Mouse (Mus musculus): ENCODE measurements around the gene Timeless.

DNA sequence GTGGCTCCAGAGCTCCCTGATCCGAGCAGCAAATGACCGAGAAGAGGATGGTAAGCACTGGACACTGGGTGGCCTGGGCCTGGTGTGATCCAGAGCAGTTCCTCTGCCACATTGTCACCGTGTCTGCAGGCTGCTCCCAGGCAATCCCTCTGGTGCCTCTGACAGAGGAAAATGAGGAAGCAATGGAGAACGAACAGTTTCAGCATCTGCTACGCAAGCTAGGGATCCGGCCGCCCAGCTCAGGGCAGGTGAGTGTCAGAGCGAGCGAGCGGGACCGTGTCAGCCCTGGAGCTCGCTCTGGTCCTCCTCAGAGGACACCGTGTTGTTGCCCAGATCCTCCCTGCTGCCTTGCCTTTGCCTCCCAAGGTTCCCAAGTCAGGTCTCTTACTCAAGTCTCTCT, 18.7 kb downstream of the Timeless start:
- no peak for TF ChIP-seq GATA1 (IDR thresholded peaks at IDR 0.05; ENCODE audit: borderline replicate concordance, low read length)
- no peak for TF ChIP-seq CTCF (IDR thresholded peaks at IDR 0.05; ENCODE audit: low read depth, low read length)
- TF ChIP-seq TAL1 (conservative IDR thresholded peaks at IDR 0.05; ENCODE audit: low read depth, low read length) = no peak
- TF ChIP-seq POLR2AphosphoS5 (IDR thresholded peaks at IDR 0.05; ENCODE audit: insufficient replicate concordance, low read depth, low read length) = no peak
- no peak for TF ChIP-seq GATA2 (IDR thresholded peaks at IDR 0.05; ENCODE audit: borderline replicate concordance, low read depth, low read length)
